Mouse (Mus musculus) spleen, adult 2 months (tissue): ENCODE measurements around the gene Atg7.

Source experiments
- CTCF ChIP-seq: fragments of 200-500 bp; IDR thresholded peaks from 2 replicates; pipeline ENCODE4 v1.5.1; 2011; ENCODE audit warnings: mild to moderate bottlenecking, inconsistent platforms; ENCODE audit not compliant: insufficient read depth, insufficient read length, insufficient replicate concordance; ENCODE audit errors: extremely low read depth
- POLR2A ChIP-seq: fragments of 200-500 bp; IDR thresholded peaks from 2 replicates; pipeline ENCODE4 v1.6.1; 2011; ENCODE audit warnings: low read depth, low read length, inconsistent platforms

DNA sequence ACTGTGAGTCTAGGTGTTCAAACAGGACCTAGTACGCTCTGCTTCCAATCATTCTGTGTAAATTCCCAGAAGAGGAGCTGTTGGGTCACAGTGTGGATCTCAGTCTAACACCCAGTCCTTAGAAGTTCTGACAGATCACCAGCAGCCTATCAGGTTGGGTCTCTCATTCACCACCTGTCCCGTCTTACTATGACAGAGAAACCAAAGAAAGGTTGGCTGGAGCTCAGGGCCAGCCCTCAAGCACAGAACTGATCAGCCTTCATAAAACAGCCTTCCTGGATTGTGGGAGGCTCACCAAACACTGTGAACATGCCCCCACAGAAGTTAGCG lies 230.9 kb downstream of the Atg7 start:
- TF ChIP-seq CTCF (no peak), POLR2A (no peak)
